In the genomic region with DNA sequence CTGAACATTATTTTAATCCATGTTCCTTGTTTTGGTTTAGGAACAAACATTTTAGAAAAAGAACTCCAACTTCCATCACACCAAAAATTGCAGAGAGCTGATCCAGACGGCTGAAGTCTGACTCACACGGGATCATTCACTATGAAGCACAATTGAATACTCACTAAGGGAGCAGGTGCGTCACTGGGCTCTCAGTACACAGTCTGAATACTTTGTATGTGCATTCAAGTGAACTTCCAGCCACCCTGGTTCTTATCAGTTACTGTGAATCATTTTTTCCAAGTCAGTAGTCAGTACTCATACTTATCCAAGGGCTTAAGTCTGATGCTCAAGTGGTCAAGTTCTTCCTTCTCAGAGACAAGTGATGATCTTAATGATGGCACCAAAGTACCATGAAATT, we compare ENCODE assay signal across 31 mouse cellular contexts.
"Had no signal": no experiment of that assay in that cellular context is flagged by ENCODE, and none has a peak within 500 bp of the region (broad histone marks: within the 10 kb centered on the region; RNA-seq: fewer than 3 reads in every experiment).

No protein-coding gene starts in this region.

- DNase-seq: left cerebral cortex, postnatal 4 days; liver; liver, embryonic 13.5 days; liver, postnatal 0 days; lung, adult 18-20 months; lung, adult 2 months; lung, embryonic 14.5 days; lung, postnatal 10 days; lung, postnatal 14 days; lung, postnatal 36 days; lung, postnatal 4 days; midbrain, embryonic 14.5 days had no signal

- H3K27me3 ChIP-seq: limb, embryonic 12.5 days; limb, embryonic 13.5 days; limb, embryonic 15.5 days; liver, embryonic 12.5 days; liver, embryonic 13.5 days; liver, embryonic 15.5 days; lung, embryonic 15.5 days; midbrain, embryonic 12.5 days; midbrain, embryonic 13.5 days; midbrain, embryonic 15.5 days had no signal

- H3K4me3 ChIP-seq: limb, embryonic 10.5 days; limb, embryonic 12.5 days; limb, embryonic 13.5 days; limb, embryonic 15.5 days; liver, embryonic 12.5 days; liver, embryonic 13.5 days; liver, embryonic 15.5 days; lung, embryonic 15.5 days; megakaryocyte, embryonic 14.5 days; midbrain, embryonic 10.5 days; midbrain, embryonic 12.5 days; midbrain, embryonic 13.5 days; midbrain, embryonic 15.5 days; myocyte had no signal

- H3K4me1 ChIP-seq: limb, embryonic 10.5 days; limb, embryonic 12.5 days; limb, embryonic 13.5 days; limb, embryonic 15.5 days; liver, embryonic 12.5 days; liver, embryonic 13.5 days; liver, embryonic 15.5 days; lung, embryonic 15.5 days; megakaryocyte, embryonic 14.5 days; midbrain, embryonic 10.5 days; midbrain, embryonic 12.5 days; midbrain, embryonic 13.5 days; midbrain, embryonic 15.5 days had no signal

- H3K36me3 ChIP-seq: limb, embryonic 10.5 days; limb, embryonic 12.5 days; limb, embryonic 13.5 days; limb, embryonic 15.5 days; liver, embryonic 12.5 days; liver, embryonic 13.5 days; liver, embryonic 15.5 days; lung, embryonic 15.5 days; midbrain, embryonic 10.5 days; midbrain, embryonic 12.5 days; midbrain, embryonic 13.5 days; midbrain, embryonic 15.5 days had no signal

- H3K4me2 ChIP-seq: limb, embryonic 12.5 days; limb, embryonic 13.5 days; limb, embryonic 15.5 days; liver, embryonic 11.5 days; liver, embryonic 12.5 days; liver, embryonic 13.5 days; liver, embryonic 15.5 days; lung, embryonic 14.5 days; lung, embryonic 15.5 days; midbrain, embryonic 11.5 days; midbrain, embryonic 12.5 days; midbrain, embryonic 13.5 days; midbrain, embryonic 15.5 days had no signal

- H3K9me3 ChIP-seq: limb, embryonic 10.5 days; limb, embryonic 12.5 days; limb, embryonic 13.5 days; limb, embryonic 15.5 days; liver, embryonic 12.5 days; liver, embryonic 13.5 days; liver, embryonic 15.5 days; lung, embryonic 15.5 days; megakaryocyte, embryonic 14.5 days; midbrain, embryonic 10.5 days; midbrain, embryonic 12.5 days; midbrain, embryonic 13.5 days; midbrain, embryonic 15.5 days had no signal

- ATAC-seq: liver, embryonic 12.5 days; liver, postnatal 0 days; lung, postnatal 0 days; midbrain, embryonic 13.5 days; midbrain, embryonic 15.5 days; midbrain, embryonic 16.5 days had no signal

- H3K9ac ChIP-seq: limb, embryonic 12.5 days; limb, embryonic 13.5 days; limb, embryonic 15.5 days; liver, embryonic 12.5 days; liver, embryonic 13.5 days; liver, embryonic 14.5 days; liver, embryonic 15.5 days; liver, postnatal 0 days; lung, embryonic 14.5 days; lung, embryonic 15.5 days; midbrain, embryonic 12.5 days; midbrain, embryonic 13.5 days; midbrain, embryonic 15.5 days had no signal

- H3K27ac ChIP-seq: limb, embryonic 10.5 days; limb, embryonic 12.5 days; limb, embryonic 13.5 days; limb, embryonic 15.5 days; liver, embryonic 12.5 days; liver, embryonic 13.5 days; liver, embryonic 14.5 days; liver, embryonic 15.5 days; lung, embryonic 15.5 days; macrophage; midbrain, embryonic 10.5 days; midbrain, embryonic 12.5 days; midbrain, embryonic 13.5 days; midbrain, embryonic 15.5 days had no signal
